Mouse (Mus musculus): ENCODE measurements at regions not wholly inside any gene's neighbourhood (a gene's known extent, or its start where the extent isn't known, plus 50 kb on each side); places are given as distances from the start of the nearest gene placed in this dataset.

DNA sequence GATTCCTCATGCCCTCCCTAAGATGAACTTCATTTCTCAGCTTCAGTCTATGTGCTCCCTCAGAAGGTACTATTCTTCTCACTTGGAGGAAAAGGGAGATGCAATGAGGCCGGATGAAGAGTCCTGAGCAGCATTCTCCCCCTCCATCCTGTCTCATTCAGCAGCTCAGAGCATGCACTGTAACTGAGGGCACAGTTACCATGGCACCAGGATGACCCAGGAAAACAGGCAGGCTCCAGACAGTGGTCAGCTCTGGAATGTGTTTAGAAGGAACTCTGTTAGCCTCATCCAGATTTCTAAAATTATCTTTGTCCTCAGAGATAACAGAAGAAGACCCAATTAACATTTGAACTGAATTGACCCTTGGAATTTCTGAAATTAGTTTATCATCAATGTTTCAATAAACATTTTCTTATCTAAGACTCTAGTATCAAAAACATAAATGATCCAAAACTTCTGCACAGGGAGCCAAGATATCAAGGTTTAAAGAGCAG is 148.1 kb upstream of the Slc24a5 start:
- WGBS, result 67% methylated on average over 1 of the region's 1 CpGs
- H3K36me3 ChIP-seq (ENCODE audit: control insufficient read depth, insufficient read depth, low read length), result no peaks in the 10 kb centered on the region
- no peak overlapping the region for H3K9ac ChIP-seq (ENCODE audit: low read length)
- no peaks in the 10 kb centered on the region for H3K9me3 ChIP-seq (replicated peaks; ENCODE audit: control insufficient read depth, low read length)
- ATAC-seq (no peak), DNase-seq (ENCODE audit: low spot score) (no peak)
- no peak overlapping the region for H3K27ac ChIP-seq (ENCODE audit: low read depth, low read length)
- no peaks in the 10 kb centered on the region for H3K27me3 ChIP-seq (replicated peaks; ENCODE audit: control insufficient read depth, insufficient read depth, low read length)
- no peak overlapping the region for H3K4me2 ChIP-seq (ENCODE audit: low read length)
- no peaks in the 10 kb centered on the region for H3K4me1 ChIP-seq (ENCODE audit: control insufficient read depth, insufficient read depth, low read length)
- H3K4me3 ChIP-seq (ENCODE audit: low read depth, low read length), result no peak overlapping the region

DNA sequence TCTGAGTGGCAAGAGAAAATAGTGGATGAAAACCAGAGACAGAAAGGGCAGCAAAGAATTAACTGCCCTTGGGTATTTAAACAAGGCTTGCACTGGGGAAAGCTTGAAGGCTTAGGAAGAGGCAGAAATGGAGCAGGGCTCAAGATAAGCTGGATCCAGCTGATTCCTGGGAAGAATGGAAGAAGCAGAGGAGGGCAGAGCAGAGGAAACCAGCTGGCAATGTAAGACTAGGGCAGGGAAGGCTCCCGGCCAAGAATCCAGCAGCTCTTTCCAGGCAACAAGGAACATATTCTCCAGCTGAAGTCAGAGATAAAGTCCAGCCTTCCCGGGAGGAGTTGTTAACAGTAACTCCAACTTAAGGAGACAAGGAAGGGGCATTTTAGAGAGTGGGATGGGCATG is 147.7 kb upstream of the Slc24a5 start:
- no peaks in the 10 kb centered on the region for H3K27me3 ChIP-seq (replicated peaks; ENCODE audit: control insufficient read depth, insufficient read depth, low read length)
- H3K4me1 ChIP-seq (ENCODE audit: control insufficient read depth, insufficient read depth, low read length), result no peaks in the 10 kb centered on the region
- DNase-seq (ENCODE audit: low spot score), result no peak
- ATAC-seq, result no peak
- no peaks in the 10 kb centered on the region for H3K36me3 ChIP-seq (ENCODE audit: control insufficient read depth, insufficient read depth, low read length)
- 85% methylated on average over 2 of the region's 2 CpGs for WGBS
- H3K4me2 ChIP-seq (ENCODE audit: low read length), result no peak overlapping the region
- H3K9me3 ChIP-seq (replicated peaks; ENCODE audit: control insufficient read depth, low read length), result no peaks in the 10 kb centered on the region
- no peak overlapping the region for H3K27ac ChIP-seq (ENCODE audit: low read depth, low read length)
- no peak overlapping the region for H3K4me3 ChIP-seq (ENCODE audit: low read depth, low read length)
- no peak overlapping the region for H3K9ac ChIP-seq (ENCODE audit: low read length)

DNA sequence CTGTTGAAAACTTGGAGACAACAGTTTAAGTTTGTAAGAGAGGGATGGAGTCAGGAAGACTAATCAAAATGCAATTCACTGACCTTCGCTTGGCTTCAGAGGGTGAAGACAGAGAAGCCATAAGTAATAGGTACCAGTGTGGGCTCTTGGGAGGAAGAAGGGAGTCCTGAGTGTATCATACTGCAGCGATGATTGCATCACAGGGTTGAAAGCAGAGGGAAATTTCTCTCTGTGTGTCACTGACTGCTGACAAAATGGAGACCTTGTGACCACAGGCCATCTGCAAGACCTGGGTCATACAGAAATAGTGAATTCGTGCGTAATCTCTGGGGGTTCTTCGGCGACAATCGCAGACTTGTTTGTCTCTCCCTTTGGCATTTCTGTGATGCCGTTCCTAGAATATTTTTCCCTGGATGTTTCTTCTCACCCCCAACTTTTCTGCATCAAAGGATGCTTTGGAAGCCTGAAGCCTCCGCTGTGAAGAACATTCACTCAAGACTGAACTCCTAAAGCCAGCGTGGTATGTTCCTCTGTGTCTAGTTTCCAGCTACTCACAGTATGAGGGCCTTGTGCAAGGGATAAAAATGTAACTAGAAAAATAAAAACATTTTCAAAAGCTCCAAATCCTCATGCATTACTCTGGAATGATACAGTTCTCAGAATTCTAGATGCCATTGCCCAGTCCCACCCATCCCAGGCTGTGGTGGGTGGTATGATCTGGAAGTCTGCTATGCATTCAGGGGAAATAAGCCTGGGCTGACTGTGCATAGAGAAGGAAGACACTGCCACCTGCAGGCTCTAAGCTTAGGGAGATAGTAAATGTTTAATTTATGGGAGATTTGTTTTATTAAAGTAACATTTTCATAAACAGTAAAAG is 139.8 kb upstream of the Slc24a5 start:
- no peak overlapping the region for H3K4me2 ChIP-seq (ENCODE audit: low read length)

DNA sequence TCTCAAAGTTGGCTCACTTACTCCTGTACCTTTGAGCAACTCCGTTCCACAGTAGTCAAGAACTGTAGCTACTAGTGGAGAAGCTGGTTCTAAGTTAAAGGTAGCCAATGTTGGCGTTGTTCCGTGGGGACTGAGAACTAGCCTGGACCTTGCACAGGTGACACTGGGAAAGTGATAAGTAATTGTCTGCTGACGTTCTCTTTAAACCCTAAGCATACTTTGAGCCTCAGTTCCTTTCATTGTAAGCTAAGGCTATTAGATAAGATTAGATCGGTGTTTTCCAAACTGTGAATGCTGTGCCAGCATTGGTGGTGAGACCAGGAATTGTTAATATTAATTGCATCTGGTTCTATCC is 139.2 kb upstream of the Slc24a5 start:
- WGBS, result 82% methylated on average over 5 of the region's 5 CpGs
- 0 out of 2 replicates have a peak, but pooled peaks have one; percentile 12 for ATAC-seq

More for the DNA sequence above, 139.8 kb upstream of the Slc24a5 start:
- Histone ChIP-seq H3K4me1 (ENCODE audit: control insufficient read depth, insufficient read depth, low read length) (no peaks in the 10 kb centered on the region), H3K4me3 (ENCODE audit: low read depth, low read length) (no peak overlapping the region), H3K9ac (ENCODE audit: low read length) (no peak overlapping the region), H3K27ac (ENCODE audit: low read depth, low read length) (no peak overlapping the region), H3K9me3 (replicated peaks; ENCODE audit: control insufficient read depth, low read length) (no peaks in the 10 kb centered on the region), H3K27me3 (replicated peaks; ENCODE audit: control insufficient read depth, insufficient read depth, low read length) (no peaks in the 10 kb centered on the region), H3K36me3 (ENCODE audit: control insufficient read depth, insufficient read depth, low read length) (no peaks in the 10 kb centered on the region)
- peak; percentile 88 for ATAC-seq
- WGBS, result 89% methylated on average over 10 of the region's 10 CpGs
- peak; percentile 86 for DNase-seq (ENCODE audit: low spot score)

DNA sequence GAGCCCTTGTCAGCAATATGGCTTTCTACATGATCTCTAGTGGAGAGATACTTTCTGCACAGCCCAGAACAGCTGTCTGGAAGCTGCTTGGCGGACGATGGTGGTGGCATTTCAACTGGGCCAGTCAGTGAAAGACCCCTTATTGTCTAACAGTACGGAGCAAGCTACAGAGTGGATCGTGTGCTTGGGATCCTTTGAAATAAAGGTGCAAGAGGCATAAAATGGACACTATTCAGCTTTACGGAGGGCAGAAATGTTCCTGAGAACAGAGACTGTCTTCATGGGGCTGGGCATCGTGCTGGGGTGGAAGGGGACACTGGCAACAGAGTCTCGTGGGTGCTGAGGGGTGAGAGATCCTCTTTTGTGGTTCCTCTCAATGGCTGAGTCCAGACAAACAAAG is 137.2 kb upstream of the Slc24a5 start:
- H3K36me3 ChIP-seq (ENCODE audit: control insufficient read depth, insufficient read depth, low read length), result no peaks in the 10 kb centered on the region
- WGBS, result 27% methylated on average over 7 of the region's 7 CpGs
- H3K4me3 ChIP-seq (ENCODE audit: low read depth, low read length), result no peak overlapping the region
- H3K27ac ChIP-seq (ENCODE audit: low read depth, low read length), result no peak overlapping the region
- H3K9ac ChIP-seq (ENCODE audit: low read length), result no peak overlapping the region
- no peak for DNase-seq (ENCODE audit: low spot score)
- H3K27me3 ChIP-seq (replicated peaks; ENCODE audit: control insufficient read depth, insufficient read depth, low read length), result no peaks in the 10 kb centered on the region
- H3K4me1 ChIP-seq (ENCODE audit: control insufficient read depth, insufficient read depth, low read length), result no peaks in the 10 kb centered on the region
- no peak overlapping the region for H3K4me2 ChIP-seq (ENCODE audit: low read length)
- no peaks in the 10 kb centered on the region for H3K9me3 ChIP-seq (replicated peaks; ENCODE audit: control insufficient read depth, low read length)
- ATAC-seq, result no peak

More for the DNA sequence above, 139.2 kb upstream of the Slc24a5 start:
- DNase-seq (ENCODE audit: low spot score), result no peak
- Histone ChIP-seq H3K36me3 (ENCODE audit: control insufficient read depth, insufficient read depth, low read length) (no peaks in the 10 kb centered on the region), H3K9ac (ENCODE audit: low read length) (no peak overlapping the region), H3K27me3 (replicated peaks; ENCODE audit: control insufficient read depth, insufficient read depth, low read length) (no peaks in the 10 kb centered on the region), H3K4me3 (ENCODE audit: low read depth, low read length) (no peak overlapping the region), H3K9me3 (replicated peaks; ENCODE audit: control insufficient read depth, low read length) (no peaks in the 10 kb centered on the region), H3K27ac (ENCODE audit: low read depth, low read length) (no peak overlapping the region), H3K4me1 (ENCODE audit: control insufficient read depth, insufficient read depth, low read length) (no peaks in the 10 kb centered on the region), H3K4me2 (ENCODE audit: low read length) (no peak overlapping the region)

DNA sequence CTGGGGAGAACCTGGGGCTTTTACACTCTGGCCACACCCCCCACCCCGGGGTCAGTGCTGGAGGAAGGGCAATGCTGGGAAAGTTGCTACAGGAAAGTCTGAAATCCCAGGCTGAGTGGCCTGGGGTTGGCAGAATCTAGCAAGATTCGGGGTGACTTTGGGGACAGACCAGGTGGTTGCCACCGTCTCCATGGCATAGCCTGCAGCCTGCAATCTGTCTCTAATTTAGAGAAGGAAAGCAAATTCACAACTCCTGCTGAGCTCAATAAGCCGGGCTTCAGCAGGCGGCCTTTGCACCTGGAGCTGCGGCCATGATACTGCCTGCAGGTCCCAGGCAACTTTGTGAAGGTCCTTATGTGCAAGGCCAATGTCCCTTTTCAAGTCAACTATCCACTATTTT is 135.4 kb upstream of the Slc24a5 start:
- no peak for ATAC-seq

DNA sequence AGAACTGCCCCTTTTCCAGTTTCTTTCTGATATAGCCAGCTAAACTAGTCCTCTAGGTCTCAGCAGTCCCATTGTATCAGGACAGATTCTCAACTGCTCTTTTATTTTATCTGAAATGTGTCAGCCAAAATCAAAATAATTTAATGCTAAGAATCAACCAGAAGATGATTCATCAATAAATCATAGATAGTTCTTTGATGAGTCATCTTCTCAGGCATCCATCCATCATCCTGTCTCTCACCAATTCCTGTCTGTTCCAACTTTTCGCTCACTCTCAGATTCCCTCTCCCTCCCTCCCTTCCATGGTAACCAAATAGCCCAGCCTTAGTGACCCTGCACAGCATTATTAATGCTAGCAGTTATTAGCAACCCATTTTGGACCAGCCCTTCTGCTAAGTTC is 134.0 kb upstream of the Slc24a5 start:
- H3K36me3 ChIP-seq (ENCODE audit: control insufficient read depth, insufficient read depth, low read length), result no peaks in the 10 kb centered on the region
- no peaks in the 10 kb centered on the region for H3K9me3 ChIP-seq (replicated peaks; ENCODE audit: control insufficient read depth, low read length)
- H3K4me2 ChIP-seq (ENCODE audit: low read length), result no peak overlapping the region
- no peak overlapping the region for H3K9ac ChIP-seq (ENCODE audit: low read length)
- WGBS, result 97% methylated on average over 1 of the region's 1 CpGs
- ATAC-seq (no peak), DNase-seq (ENCODE audit: low spot score) (no peak)
- no peak overlapping the region for H3K4me3 ChIP-seq (ENCODE audit: low read depth, low read length)
- no peaks in the 10 kb centered on the region for H3K27me3 ChIP-seq (replicated peaks; ENCODE audit: control insufficient read depth, insufficient read depth, low read length)
- H3K4me1 ChIP-seq (ENCODE audit: control insufficient read depth, insufficient read depth, low read length), result no peaks in the 10 kb centered on the region
- no peak overlapping the region for H3K27ac ChIP-seq (ENCODE audit: low read depth, low read length)

More for the DNA sequence above, 135.4 kb upstream of the Slc24a5 start:
- DNase-seq (ENCODE audit: low spot score), result no peak
- no peak overlapping the region for H3K27ac ChIP-seq (ENCODE audit: low read depth, low read length)
- H3K4me3 ChIP-seq (ENCODE audit: low read depth, low read length), result no peak overlapping the region
- no peaks in the 10 kb centered on the region for H3K27me3 ChIP-seq (replicated peaks; ENCODE audit: control insufficient read depth, insufficient read depth, low read length)
- H3K36me3 ChIP-seq (ENCODE audit: control insufficient read depth, insufficient read depth, low read length), result no peaks in the 10 kb centered on the region
- H3K9ac ChIP-seq (ENCODE audit: low read length), result no peak overlapping the region
- 67% methylated on average over 6 of the region's 6 CpGs for WGBS
- no peaks in the 10 kb centered on the region for H3K9me3 ChIP-seq (replicated peaks; ENCODE audit: control insufficient read depth, low read length)
- H3K4me1 ChIP-seq (ENCODE audit: control insufficient read depth, insufficient read depth, low read length), result no peaks in the 10 kb centered on the region
- no peak overlapping the region for H3K4me2 ChIP-seq (ENCODE audit: low read length)

DNA sequence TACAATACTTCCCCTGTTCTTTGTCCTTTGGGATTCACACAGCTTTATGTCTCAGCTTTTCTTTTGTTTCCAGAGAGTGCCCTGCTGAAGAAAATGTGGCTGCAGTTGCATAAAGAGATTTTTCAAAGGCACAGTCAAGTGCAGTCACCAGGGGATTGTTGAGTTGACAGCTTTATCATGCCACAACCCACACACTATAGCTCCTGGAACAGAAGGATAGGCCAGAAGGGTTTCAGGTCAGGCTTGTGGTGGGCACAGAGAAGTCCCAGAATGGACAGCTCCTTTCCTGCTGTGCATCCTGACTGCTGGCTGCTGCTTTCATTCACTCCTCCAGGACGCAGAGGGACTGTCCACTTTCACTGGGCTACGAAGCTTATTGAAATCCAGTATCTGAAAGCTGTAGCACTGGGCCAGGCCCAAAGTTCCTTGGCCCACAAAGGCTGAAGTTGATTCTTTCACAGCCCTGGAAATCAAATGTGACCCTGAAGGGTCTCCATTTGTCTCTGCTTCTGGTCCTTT is 119.6 kb upstream of the Slc24a5 start:
- Histone ChIP-seq H3K4me3 (ENCODE audit: low read depth, low read length) (no peak overlapping the region), H3K27me3 (replicated peaks; ENCODE audit: control insufficient read depth, insufficient read depth, low read length) (no peaks in the 10 kb centered on the region), H3K27ac (ENCODE audit: low read depth, low read length) (no peak overlapping the region), H3K9me3 (replicated peaks; ENCODE audit: control insufficient read depth, low read length) (no peaks in the 10 kb centered on the region), H3K4me2 (ENCODE audit: low read length) (no peak overlapping the region), H3K9ac (ENCODE audit: low read length) (no peak overlapping the region), H3K4me1 (ENCODE audit: control insufficient read depth, insufficient read depth, low read length) (0 out of 2 replicates have a peak, but pooled peaks cover 2% of the 10 kb centered on the region), H3K36me3 (ENCODE audit: control insufficient read depth, insufficient read depth, low read length) (no peaks in the 10 kb centered on the region)
- DNase-seq (ENCODE audit: low spot score) (no peak), ATAC-seq (no peak)
- 57% methylated on average over 2 of the region's 2 CpGs for WGBS

DNA sequence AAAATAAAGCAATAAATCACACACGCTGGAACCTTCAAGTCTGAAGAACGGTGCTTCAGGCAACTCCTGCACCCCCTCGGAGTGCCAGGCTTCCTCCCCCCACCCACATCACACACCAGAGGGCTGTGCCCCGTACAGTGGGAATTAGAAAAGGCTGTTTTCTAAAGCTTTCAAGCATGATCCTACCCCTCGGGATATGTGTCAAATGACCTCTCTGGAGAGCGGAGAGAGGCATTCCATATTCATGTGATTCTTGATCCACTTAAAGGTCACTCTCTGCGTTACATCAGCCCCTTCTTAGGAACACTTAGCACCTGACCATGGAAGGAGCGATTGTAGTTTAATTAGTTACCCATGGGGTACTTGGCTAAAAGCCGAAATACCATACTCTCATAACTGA is 119.1 kb upstream of the Slc24a5 start:
- 66% methylated on average over 9 of the region's 9 CpGs for WGBS
- no peaks in the 10 kb centered on the region for H3K9me3 ChIP-seq (replicated peaks; ENCODE audit: control insufficient read depth, low read length)
- no peak overlapping the region for H3K4me2 ChIP-seq (ENCODE audit: low read length)
- no peak overlapping the region for H3K27ac ChIP-seq (ENCODE audit: low read depth, low read length)
- H3K4me1 ChIP-seq (ENCODE audit: control insufficient read depth, insufficient read depth, low read length), result 0 out of 2 replicates have a peak, but pooled peaks cover 2% of the 10 kb centered on the region
- DNase-seq (ENCODE audit: low spot score) (no peak), ATAC-seq (no peak)
- H3K27me3 ChIP-seq (replicated peaks; ENCODE audit: control insufficient read depth, insufficient read depth, low read length), result no peaks in the 10 kb centered on the region
- no peak overlapping the region for H3K4me3 ChIP-seq (ENCODE audit: low read depth, low read length)
- H3K36me3 ChIP-seq (ENCODE audit: control insufficient read depth, insufficient read depth, low read length), result no peaks in the 10 kb centered on the region
- H3K9ac ChIP-seq (ENCODE audit: low read length), result no peak overlapping the region
